Mouse (Mus musculus) c-Kit-positive CD71-negative TER-119-negative erythroid progenitor cells, embryonic 14.5 days (primary cell): ENCODE results near the gene Gpr82.

Experiments
- DNase-seq: peaks from one replicate; pipeline ENCODE4 v3.0.0-alpha.2; 2013; ENCODE audit warnings: low read depth

Gene Gpr82

DNA sequence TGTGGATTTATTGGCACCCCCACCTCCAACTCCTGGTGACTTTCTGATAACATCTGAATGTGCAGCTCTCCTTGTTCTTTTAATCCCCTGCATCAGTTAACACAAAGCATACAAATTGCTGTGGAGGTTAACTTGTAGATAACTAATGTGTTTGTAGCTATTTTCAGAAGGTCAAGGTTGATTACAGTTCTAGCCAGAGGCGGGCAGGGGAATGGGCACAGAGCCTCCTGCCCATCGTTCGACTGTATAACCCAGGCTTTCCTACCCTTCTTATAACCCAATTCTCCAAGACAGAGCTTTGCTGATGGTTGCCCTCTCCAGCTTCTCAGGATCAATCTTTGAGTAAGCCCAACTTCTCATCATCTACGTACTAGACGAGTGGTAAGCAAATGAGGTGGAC lies at the start of gene Gpr82:
TSS of gene Gpr82 (plus strand) at position 301 of the 400 bp plus-strand sequence.
- no peak for DNase-seq

DNA sequence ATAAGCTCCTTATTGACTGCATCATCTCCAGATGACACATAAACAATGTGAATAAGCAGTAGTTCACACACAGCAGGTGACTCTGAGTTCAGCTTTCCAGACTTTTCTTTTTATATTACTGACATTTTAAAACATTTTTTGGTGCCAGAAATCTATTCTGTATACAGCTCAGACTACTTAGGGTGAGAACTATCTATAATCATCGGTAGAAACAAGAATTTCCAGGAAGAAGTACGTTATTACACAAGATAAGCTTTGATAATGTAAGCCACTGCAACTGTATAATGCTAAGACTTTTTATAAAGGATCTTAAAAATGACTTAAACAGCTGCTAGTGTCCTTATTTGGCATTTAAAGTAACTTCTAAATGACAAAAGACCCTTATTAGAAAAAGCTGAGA lies 49.0 kb upstream of the Gpr82 start:
- DNase-seq: no peak

DNA sequence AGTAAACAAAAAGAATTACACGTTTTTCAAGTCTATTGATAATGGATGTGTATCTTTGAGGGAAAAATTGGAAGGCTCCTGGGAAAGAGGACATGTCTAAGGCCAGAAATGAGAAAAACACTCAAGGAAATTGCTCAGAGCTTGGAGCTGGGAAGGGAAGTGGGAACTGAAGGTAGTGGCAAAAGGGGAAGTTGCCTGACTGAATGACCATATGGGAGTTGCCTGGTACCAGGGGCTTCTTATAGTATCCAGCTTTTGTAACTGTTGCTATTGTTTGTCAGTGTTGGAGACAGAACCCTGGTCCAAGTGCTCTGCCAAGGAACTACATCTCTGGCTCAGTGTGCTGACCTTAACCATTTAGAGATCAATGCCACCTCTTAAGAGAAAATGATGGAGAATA lies 44.4 kb upstream of the Gpr82 start:
- DNase-seq: no peak

- no peak for DNase-seq
Observed at GRCm38 (mm10) chrX:13617294-13617693, 43.9 kb upstream of the Gpr82 start.

DNA sequence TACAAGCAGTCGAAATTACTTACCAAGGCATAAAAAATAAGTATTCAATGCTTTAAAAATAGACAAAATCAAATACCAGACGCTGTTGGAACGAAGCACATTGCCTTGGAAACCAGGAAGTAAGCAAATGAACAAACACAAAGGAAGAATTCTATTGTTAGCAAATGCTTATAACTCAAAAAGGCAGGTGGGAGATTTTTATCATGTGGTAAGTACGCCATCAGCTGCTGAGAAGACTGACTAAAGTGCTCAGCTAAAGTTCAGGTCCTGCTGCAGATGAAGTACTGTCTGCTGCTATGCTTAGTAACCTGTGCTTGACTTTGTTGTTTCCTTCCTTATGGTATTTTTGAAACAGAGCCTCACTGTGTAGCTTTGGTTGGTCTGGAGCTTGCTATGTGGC lies 42.7 kb upstream of the Gpr82 start:
- DNase-seq: no peak

GRCm38 (mm10) chrX:13621473-13621872 lies 39.7 kb upstream of the Gpr82 start:
- DNase-seq: no peak

- no peak for DNase-seq
Observed at GRCm38 (mm10) chrX:13622654-13623053, 38.5 kb upstream of the Gpr82 start.

- DNase-seq: no peak
Observed at GRCm38 (mm10) chrX:13631599-13632283, 29.4 kb upstream of the Gpr82 start, which contains the start of gene Gpr34. Gene Gpr34 (plus strand): TSS chrX:13632089.

- DNase-seq: no peak
Observed at GRCm38 (mm10) chrX:13636398-13636797, 24.8 kb upstream of the Gpr82 start.

DNA sequence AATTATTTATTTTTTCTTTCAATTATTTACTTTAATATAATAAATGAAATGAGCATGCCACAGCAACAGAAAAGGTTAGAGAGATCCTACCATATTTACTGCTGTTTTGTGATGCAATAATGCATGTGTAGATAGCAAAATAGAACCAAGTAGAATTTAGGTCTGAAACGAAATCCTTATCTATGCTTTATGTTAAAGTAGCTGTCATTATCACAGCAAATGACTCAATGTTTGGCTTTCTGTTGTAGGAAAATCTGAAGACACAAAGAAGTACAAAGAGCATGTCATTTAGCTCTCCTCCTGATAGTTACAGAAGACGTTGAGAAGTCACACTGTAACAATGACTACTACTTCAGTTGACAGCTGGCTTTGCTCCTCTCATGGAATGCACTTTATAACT lies 22.3 kb upstream of the Gpr82 start:
- DNase-seq: no peak

DNA sequence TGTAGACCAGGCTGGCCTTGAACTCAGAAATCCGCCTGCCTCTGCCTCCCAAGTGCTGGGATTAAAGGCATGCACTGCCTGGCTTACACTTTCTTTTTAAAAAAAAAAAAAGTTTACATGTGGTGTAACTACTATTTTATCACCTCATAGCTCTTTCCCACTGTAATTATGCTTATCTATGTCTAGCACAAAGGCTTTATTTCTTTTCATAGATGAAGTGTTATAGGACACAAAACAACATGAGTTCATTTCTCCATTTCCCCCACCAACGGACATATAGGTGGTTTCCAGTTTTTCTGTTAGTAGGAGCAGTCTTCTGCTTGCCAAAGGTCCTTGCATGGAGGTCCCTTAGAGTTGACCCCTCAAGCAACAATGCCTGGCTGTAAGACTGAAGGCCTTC lies 9.3 kb upstream of the Gpr82 start:
- DNase-seq: no peak

- no peak for DNase-seq
Observed at GRCm38 (mm10) chrX:13652291-13652690, 8.9 kb upstream of the Gpr82 start.

GRCm38 (mm10) chrX:13655005-13655421 lies 6.2 kb upstream of the Gpr82 start:
- no peak for DNase-seq

- DNase-seq: no peak
Observed at GRCm38 (mm10) chrX:13655906-13656305, 5.3 kb upstream of the Gpr82 start.

- peak; percentile 40 for DNase-seq
Observed at GRCm38 (mm10) chrX:13656721-13657120, 4.4 kb upstream of the Gpr82 start.

- DNase-seq: no peak
Observed at GRCm38 (mm10) chrX:13658616-13659140, 2.5 kb upstream of the Gpr82 start.

DNA sequence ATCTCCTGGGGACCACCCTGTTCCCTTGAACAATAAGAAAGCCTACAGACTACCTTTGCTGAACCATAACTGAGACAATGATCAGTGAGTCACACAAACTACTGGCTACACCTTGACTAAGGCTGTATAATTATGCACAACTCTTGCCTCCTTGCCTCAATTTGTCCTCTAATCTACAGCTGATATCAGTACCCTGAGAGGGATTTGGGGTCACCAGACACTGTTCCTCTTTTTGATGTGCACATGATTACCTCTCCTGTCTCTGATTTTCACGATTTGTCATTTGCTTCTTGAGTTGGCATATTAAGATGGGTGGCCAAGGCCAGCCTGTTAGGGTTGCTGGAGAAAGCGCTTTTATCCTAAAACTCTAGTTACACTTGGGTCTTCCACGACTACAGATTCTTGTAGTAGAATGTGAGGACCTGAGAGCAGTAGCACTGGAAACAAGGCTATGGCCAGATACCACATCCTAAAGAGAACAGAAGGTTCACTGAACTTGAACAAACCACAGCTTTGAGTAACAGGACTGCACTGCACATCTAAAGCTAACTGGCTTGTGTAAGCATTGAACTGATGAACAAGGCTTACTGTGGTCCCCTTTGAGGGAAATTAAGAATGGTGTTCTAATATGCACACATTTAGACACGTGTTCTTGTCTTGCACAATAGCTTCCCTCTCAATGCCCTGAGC lies 1.8 kb upstream of the Gpr82 start:
- no peak for DNase-seq

DNA sequence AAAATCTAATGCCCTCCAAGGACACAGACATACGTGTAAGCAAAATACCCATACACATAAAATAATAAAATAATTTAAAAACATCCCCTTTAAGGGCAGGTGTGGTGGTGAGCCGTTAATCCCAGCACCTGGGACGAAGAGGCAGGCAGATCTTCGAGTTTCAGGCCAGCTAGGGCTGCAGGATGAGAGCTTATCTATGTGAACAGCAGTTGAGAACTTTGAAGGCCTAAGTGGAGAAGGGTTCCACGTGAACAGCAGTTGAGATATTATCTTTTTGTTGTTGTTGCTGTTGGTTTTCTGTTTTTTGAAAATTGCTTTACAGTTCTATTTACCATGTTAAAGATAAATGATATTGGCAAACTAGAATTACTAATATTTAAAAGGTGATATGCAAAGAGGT lies 7.7 kb downstream of the Gpr82 start:
- no peak for DNase-seq

- DNase-seq: no peak
Observed at GRCm38 (mm10) chrX:13670342-13670741, 9.2 kb downstream of the Gpr82 start.

GRCm38 (mm10) chrX:13673001-13673400 lies 11.8 kb downstream of the Gpr82 start:
- DNase-seq: no peak

DNA sequence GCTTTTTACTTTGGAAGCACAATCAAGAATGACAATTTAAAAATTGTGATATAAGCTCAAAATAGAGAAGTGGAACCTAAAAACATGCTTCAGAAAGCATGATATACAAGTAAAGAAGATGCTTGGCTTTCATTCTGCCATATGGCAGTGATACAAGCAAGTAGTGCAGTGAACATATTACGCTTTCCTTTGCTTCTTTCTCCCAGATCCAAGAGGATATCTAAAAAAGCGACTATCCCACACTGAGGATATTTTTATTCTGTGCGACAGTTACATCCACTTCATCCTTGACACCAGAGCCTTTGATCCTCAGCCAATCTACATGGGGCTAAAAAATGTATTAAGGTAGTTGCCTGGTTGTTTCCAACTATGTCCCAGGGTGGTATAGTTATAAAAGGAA lies 20.6 kb downstream of the Gpr82 start:
- no peak for DNase-seq

- no peak for DNase-seq
Observed at GRCm38 (mm10) chrX:13686589-13686988, 25.4 kb downstream of the Gpr82 start.

GRCm38 (mm10) chrX:13688356-13688755 lies 27.2 kb downstream of the Gpr82 start:
- no peak for DNase-seq

DNA sequence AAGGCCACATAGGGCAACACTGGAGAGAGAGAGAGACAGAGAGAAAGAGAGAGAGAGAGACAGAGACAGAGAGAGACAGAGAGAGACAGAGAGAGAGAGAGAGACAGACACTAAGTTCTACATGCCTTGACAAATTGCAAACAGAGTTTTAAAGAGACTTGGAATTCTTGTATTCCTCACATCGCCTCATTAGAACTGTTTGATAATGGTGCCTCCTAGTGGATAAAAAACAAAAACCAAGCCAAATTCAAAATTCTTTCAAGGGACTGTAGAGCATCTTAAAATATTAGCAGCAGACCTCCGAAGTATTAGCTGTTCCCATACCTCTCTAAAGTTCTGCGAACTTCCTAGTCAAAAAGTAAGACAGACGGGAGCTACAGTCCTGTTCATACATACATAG lies 30.7 kb downstream of the Gpr82 start:
- peak; percentile 6 for DNase-seq
